Mouse (Mus musculus) lung, postnatal 4 days (tissue): Measurements from ENCODE around the gene Gls.
A peak's percentile ranks its signal among the peaks of the same experiment; 100 is the strongest.

ENCODE experiments used
- DNase-seq, 2 experiments: peaks; one replicate each; pipeline ENCODE4 v3.0.0; 2021

Gene Gls

GRCm38 (mm10) chr1:52118860-52119591, 114.0 kb downstream of the Gls start, which contains the start of gene Stat1:
Stat1 (plus strand) TSS chr1:52119440.
- peak; percentile 91 for DNase-seq

DNA sequence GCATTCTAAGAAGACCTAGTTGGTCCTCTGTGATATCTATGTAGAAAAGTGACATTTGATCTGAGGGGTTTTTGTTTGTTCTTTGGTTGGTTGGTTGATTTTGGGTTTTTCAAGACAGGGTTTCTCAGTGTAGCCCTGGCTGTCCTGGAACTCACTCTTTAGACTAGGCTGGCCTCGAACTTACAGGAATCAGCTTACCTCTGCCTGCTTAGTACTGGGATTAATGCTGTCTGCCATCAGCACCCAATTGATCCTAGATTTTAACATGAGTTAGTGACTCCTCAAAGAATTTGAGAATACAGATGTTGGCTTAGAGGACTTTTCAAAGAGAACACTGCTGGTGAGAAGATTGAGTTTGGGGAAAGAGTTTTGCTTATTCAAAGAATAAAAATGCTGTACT, 115.3 kb downstream of the Gls start:
- no peak for DNase-seq

DNA sequence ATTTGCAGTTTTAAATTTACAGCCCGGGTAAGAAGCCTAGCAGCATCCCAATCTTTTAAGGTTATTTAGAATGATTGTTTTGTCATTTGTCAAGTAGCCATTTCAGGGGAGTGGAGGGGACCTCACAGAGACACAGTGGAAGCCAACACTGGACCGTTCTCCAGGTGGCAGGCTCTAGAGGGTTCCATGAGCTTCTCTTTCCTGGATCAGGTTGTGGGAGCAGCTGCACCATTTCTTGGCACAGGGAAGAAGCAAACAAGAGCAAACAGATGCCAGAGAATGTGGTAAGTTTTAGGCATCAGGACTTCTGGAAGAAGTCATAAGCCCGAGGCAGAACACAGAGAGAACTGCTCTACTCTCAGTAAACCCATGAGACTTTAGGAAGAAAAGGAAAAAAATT, 116.6 kb downstream of the Gls start:
- no peak for DNase-seq

DNA sequence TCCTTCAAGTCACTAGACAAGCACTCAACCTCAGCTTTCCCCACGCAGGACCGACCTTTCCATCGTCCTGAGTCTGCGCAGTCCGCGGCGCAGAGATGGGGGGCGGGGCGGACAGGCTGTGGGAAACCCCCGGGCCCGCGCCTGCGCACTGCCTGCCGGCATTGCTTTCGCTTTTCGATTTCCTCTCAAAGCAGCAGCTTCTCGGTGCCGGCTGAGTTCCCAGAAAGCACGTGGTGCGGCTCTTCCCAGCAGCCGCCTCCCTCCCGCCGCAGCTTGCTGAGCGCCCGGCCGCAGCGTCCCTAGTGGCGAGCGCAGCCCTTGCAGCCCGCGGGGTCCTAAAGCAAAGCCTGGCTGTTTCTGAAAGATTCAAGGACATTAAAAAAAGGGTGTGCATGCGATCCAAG, 119.4 kb downstream of the Gls start:
- peak; percentile 99 for DNase-seq
